Mouse (Mus musculus): ENCODE measurements at regions not wholly inside any gene's neighbourhood (a gene's known extent, or its start where the extent isn't known, plus 50 kb on each side); places are given as distances from the start of the nearest gene placed in this dataset.
A peak's percentile ranks its signal among the peaks of the same experiment; 100 is the strongest.

DNA sequence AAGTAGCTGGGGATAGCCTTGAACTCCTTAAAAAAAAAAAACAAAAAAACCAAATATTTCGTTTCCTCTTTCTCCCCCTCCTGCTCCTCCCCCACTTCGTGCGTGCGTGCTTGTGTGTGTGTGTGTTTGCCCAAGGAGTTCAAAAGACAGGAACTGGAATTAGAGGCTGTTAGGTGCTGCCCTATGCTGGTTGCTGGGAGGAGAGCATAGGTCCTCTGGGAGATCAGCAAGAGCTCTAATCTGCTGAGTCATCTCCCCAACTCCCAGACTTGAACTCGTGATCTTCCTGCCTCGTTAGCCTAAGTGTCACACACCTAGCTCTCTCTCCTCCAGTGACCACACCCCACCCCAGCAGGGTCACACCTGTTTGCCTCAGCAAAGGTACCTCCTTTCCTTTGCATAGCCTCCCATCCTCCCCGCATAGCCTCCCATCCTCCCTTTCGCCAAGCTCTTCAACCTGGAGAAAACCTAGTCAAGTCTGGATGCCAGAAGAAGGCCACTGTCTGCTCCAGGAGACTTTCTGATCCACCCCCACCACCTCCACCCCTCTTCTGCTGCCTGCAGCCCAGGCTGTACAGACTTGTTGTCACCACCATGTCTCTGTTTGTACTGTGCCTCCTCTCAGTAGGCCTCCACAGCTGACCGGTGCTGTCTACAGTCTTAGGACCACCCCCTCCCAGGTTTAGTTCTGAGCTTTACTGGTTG is 110.5 kb upstream of the Jun start:
- H3K4me1 ChIP-seq (replicated peaks; ENCODE audit: control insufficient read depth, insufficient read depth, low read length) = peaks cover 31% of the 10 kb centered on the region
- 43% methylated on average over 9 of the region's 9 CpGs for WGBS
- no peaks in the 10 kb centered on the region for H3K36me3 ChIP-seq (ENCODE audit: control insufficient read depth, insufficient read depth, low read length)
- H3K27me3 ChIP-seq (replicated peaks; ENCODE audit: control insufficient read depth, insufficient read depth, low read length) = no peaks in the 10 kb centered on the region
- no peak for ATAC-seq (replicated peaks; ENCODE audit: low FRiP score)
- no peak overlapping the region; the same call in 1 of the 2 replicates for H3K4me2 ChIP-seq
- no peaks in the 10 kb centered on the region for H3K9me3 ChIP-seq (ENCODE audit: control insufficient read depth, low read length)
- no peak overlapping the region for H3K4me3 ChIP-seq (ENCODE audit: low read depth, low read length)
- DNase-seq (ENCODE audit: low spot score) = no peak
- H3K27ac ChIP-seq (ENCODE audit: low read depth, low read length) = peak overlapping the region; percentile 48; the same call in 1 of the 2 replicates
- no peak overlapping the region for H3K9ac ChIP-seq (ENCODE audit: low read depth, low read length)

- DNase-seq (ENCODE audit: low spot score) = no peak
- Histone ChIP-seq H3K36me3 (ENCODE audit: control insufficient read depth, insufficient read depth, low read length) (no peaks in the 10 kb centered on the region), H3K27ac (ENCODE audit: low read depth, low read length) (no peak overlapping the region), H3K9me3 (ENCODE audit: control insufficient read depth, low read length) (no peaks in the 10 kb centered on the region), H3K27me3 (replicated peaks; ENCODE audit: control insufficient read depth, insufficient read depth, low read length) (no peaks in the 10 kb centered on the region), H3K4me3 (ENCODE audit: low read depth, low read length) (no peak overlapping the region), H3K9ac (ENCODE audit: low read depth, low read length) (no peak overlapping the region), H3K4me2 (no peak overlapping the region), H3K4me1 (replicated peaks; ENCODE audit: control insufficient read depth, insufficient read depth, low read length) (peaks cover 28% of the 10 kb centered on the region)
- no peak for ATAC-seq (replicated peaks; ENCODE audit: low FRiP score)
- 74% methylated on average over 4 of the region's 4 CpGs for WGBS
Observed at GRCm38 (mm10) chr4:95163403-95163802, 111.4 kb upstream of the Jun start.

DNA sequence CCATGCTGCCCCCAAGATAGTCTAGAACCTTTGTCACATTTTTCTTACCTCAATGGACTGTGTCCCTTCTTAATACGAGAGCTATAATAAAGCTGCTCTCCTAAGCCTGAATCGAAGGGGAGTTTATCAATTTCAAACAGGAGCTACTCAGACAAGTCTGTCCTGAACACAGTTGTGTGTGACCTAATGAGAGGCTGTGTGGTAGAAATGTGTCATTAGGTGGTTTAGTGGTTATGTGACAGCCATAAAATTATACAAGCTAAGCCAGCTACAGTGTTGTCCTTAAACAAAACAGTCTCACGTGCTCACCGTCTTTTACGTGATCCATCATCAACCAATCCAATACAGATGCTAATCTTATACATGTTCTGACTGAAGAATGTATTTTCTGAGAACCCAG is 114.5 kb upstream of the Jun start:
- H3K4me3 ChIP-seq (ENCODE audit: low read depth, low read length) = no peak overlapping the region
- 76% methylated on average over 5 of the region's 5 CpGs for WGBS
- no peak for DNase-seq (ENCODE audit: low spot score)
- no peak for ATAC-seq (replicated peaks; ENCODE audit: low FRiP score)
- H3K4me1 ChIP-seq (replicated peaks; ENCODE audit: control insufficient read depth, insufficient read depth, low read length) = peaks cover 14% of the 10 kb centered on the region
- no peaks in the 10 kb centered on the region for H3K9me3 ChIP-seq (ENCODE audit: control insufficient read depth, low read length)
- H3K27ac ChIP-seq (ENCODE audit: low read depth, low read length) = no peak overlapping the region
- no peak overlapping the region for H3K9ac ChIP-seq (ENCODE audit: low read depth, low read length)
- H3K4me2 ChIP-seq = no peak overlapping the region
- no peaks in the 10 kb centered on the region for H3K27me3 ChIP-seq (replicated peaks; ENCODE audit: control insufficient read depth, insufficient read depth, low read length)
- H3K36me3 ChIP-seq (ENCODE audit: control insufficient read depth, insufficient read depth, low read length) = no peaks in the 10 kb centered on the region

GRCm38 (mm10) chr4:95167216-95167615 is 115.2 kb upstream of the Jun start:
- ATAC-seq (replicated peaks; ENCODE audit: low FRiP score) = no peak
- H3K27me3 ChIP-seq (replicated peaks; ENCODE audit: control insufficient read depth, insufficient read depth, low read length) = no peaks in the 10 kb centered on the region
- H3K4me1 ChIP-seq (replicated peaks; ENCODE audit: control insufficient read depth, insufficient read depth, low read length) = peaks cover 8% of the 10 kb centered on the region
- no peaks in the 10 kb centered on the region for H3K36me3 ChIP-seq (ENCODE audit: control insufficient read depth, insufficient read depth, low read length)
- 68% methylated on average over 1 of the region's 1 CpGs for WGBS
- H3K9me3 ChIP-seq (ENCODE audit: control insufficient read depth, low read length) = no peaks in the 10 kb centered on the region
- H3K9ac ChIP-seq (ENCODE audit: low read depth, low read length) = no peak overlapping the region
- no peak overlapping the region for H3K4me2 ChIP-seq
- DNase-seq (ENCODE audit: low spot score) = no peak
- no peak overlapping the region for H3K27ac ChIP-seq (ENCODE audit: low read depth, low read length)
- H3K4me3 ChIP-seq (ENCODE audit: low read depth, low read length) = no peak overlapping the region

- Histone ChIP-seq H3K27me3 (replicated peaks; ENCODE audit: control insufficient read depth, insufficient read depth, low read length) (no peaks in the 10 kb centered on the region), H3K9ac (ENCODE audit: low read depth, low read length) (no peak overlapping the region), H3K4me2 (no peak overlapping the region), H3K4me3 (ENCODE audit: low read depth, low read length) (no peak overlapping the region), H3K9me3 (ENCODE audit: control insufficient read depth, low read length) (no peaks in the 10 kb centered on the region), H3K27ac (ENCODE audit: low read depth, low read length) (no peak overlapping the region), H3K4me1 (replicated peaks; ENCODE audit: control insufficient read depth, insufficient read depth, low read length) (no peaks in the 10 kb centered on the region), H3K36me3 (ENCODE audit: control insufficient read depth, insufficient read depth, low read length) (no peaks in the 10 kb centered on the region)
- DNase-seq (ENCODE audit: low spot score) (no peak), ATAC-seq (replicated peaks; ENCODE audit: low FRiP score) (no peak)
- WGBS = 78% methylated on average over 2 of the region's 2 CpGs
Observed at GRCm38 (mm10) chr4:95169702-95170101, 117.7 kb upstream of the Jun start.

- DNase-seq (ENCODE audit: low spot score) (no peak), ATAC-seq (replicated peaks; ENCODE audit: low FRiP score) (no peak)
- WGBS = 39% methylated on average over 2 of the region's 2 CpGs
- Histone ChIP-seq H3K27ac (ENCODE audit: low read depth, low read length) (no peak overlapping the region), H3K9me3 (ENCODE audit: control insufficient read depth, low read length) (no peaks in the 10 kb centered on the region), H3K4me2 (no peak overlapping the region), H3K4me1 (replicated peaks; ENCODE audit: control insufficient read depth, insufficient read depth, low read length) (peaks cover 10% of the 10 kb centered on the region), H3K27me3 (replicated peaks; ENCODE audit: control insufficient read depth, insufficient read depth, low read length) (no peaks in the 10 kb centered on the region), H3K9ac (ENCODE audit: low read depth, low read length) (no peak overlapping the region), H3K36me3 (ENCODE audit: control insufficient read depth, insufficient read depth, low read length) (no peaks in the 10 kb centered on the region), H3K4me3 (ENCODE audit: low read depth, low read length) (no peak overlapping the region)
Observed at GRCm38 (mm10) chr4:95177753-95178152, 125.7 kb upstream of the Jun start.

- H3K27ac ChIP-seq (ENCODE audit: low read depth, low read length) = no peak overlapping the region
- no peak for ATAC-seq (replicated peaks; ENCODE audit: low FRiP score)
- H3K36me3 ChIP-seq (ENCODE audit: control insufficient read depth, insufficient read depth, low read length) = no peaks in the 10 kb centered on the region
- H3K27me3 ChIP-seq (replicated peaks; ENCODE audit: control insufficient read depth, insufficient read depth, low read length) = no peaks in the 10 kb centered on the region
- H3K4me2 ChIP-seq = no peak overlapping the region
- H3K9me3 ChIP-seq (ENCODE audit: control insufficient read depth, low read length) = no peaks in the 10 kb centered on the region
- no peak overlapping the region for H3K4me3 ChIP-seq (ENCODE audit: low read depth, low read length)
- 57% methylated on average over 3 of the region's 3 CpGs for WGBS
- H3K9ac ChIP-seq (ENCODE audit: low read depth, low read length) = no peak overlapping the region
- DNase-seq (ENCODE audit: low spot score) = no peak
- H3K4me1 ChIP-seq (replicated peaks; ENCODE audit: control insufficient read depth, insufficient read depth, low read length) = peaks cover 10% of the 10 kb centered on the region
Observed at GRCm38 (mm10) chr4:95178467-95178866, 126.4 kb upstream of the Jun start.

DNA sequence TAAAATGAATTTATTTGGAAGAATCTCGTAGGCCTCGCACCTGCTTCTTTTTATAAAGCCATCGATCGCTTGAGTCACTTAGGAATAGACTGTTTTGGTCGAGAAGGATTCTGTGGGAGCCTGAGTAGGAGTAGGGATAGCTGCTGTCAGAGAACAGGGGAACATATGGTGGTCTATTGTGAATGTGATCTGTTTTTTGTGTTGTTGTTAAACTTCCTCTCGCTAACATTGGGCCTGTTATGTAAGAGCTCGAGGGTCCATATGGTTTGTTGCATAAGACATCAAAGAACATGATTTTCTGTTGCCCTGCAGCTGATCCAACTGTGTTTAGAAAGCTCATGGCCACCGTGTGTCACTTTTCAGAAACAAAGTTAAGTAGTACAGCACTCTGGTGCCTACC is 126.9 kb upstream of the Jun start:
- H3K4me3 ChIP-seq (ENCODE audit: low read depth, low read length) = no peak overlapping the region

DNA sequence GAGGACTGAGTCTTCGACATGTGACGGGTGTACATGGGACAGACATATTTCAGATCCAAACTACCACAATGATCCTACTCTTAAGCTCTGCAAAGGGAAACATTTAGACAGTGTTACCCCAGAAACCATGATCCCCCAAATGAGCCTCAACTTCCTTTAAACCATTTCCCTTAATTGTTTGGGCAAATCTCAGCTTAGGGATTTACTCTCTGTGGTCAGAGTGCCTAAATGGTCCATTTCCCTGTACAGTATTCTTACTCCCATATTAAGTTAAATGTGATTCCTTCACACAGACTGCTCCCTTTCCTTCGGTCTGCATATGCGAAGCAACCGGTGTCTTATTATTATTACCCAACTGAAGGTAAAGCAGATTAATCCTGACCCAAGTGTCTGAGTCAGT is 128.4 kb upstream of the Jun start:
- no peak overlapping the region for H3K4me3 ChIP-seq (ENCODE audit: low read depth, low read length)
- ATAC-seq (replicated peaks; ENCODE audit: low FRiP score) (no peak), DNase-seq (ENCODE audit: low spot score) (no peak)
- peaks cover 10% of the 10 kb centered on the region for H3K4me1 ChIP-seq (replicated peaks; ENCODE audit: control insufficient read depth, insufficient read depth, low read length)
- no peak overlapping the region for H3K27ac ChIP-seq (ENCODE audit: low read depth, low read length)
- 87% methylated on average over 5 of the region's 5 CpGs for WGBS
- no peaks in the 10 kb centered on the region for H3K27me3 ChIP-seq (replicated peaks; ENCODE audit: control insufficient read depth, insufficient read depth, low read length)
- H3K4me2 ChIP-seq = no peak overlapping the region
- no peak overlapping the region for H3K9ac ChIP-seq (ENCODE audit: low read depth, low read length)
- no peaks in the 10 kb centered on the region for H3K9me3 ChIP-seq (ENCODE audit: control insufficient read depth, low read length)
- H3K36me3 ChIP-seq (ENCODE audit: control insufficient read depth, insufficient read depth, low read length) = no peaks in the 10 kb centered on the region

More for the DNA sequence above, 126.9 kb upstream of the Jun start:
- Histone ChIP-seq H3K9ac (ENCODE audit: low read depth, low read length) (no peak overlapping the region), H3K4me2 (no peak overlapping the region), H3K4me1 (replicated peaks; ENCODE audit: control insufficient read depth, insufficient read depth, low read length) (peaks cover 10% of the 10 kb centered on the region), H3K27me3 (replicated peaks; ENCODE audit: control insufficient read depth, insufficient read depth, low read length) (no peaks in the 10 kb centered on the region), H3K9me3 (ENCODE audit: control insufficient read depth, low read length) (no peaks in the 10 kb centered on the region), H3K27ac (ENCODE audit: low read depth, low read length) (no peak overlapping the region), H3K36me3 (ENCODE audit: control insufficient read depth, insufficient read depth, low read length) (no peaks in the 10 kb centered on the region)
- ATAC-seq (replicated peaks; ENCODE audit: low FRiP score) = no peak
- no peak for DNase-seq (ENCODE audit: low spot score)
- whole genome bisulfite sequencing = 80% methylated on average over 8 of the region's 8 CpGs

Measured in liver, embryonic 11.5 days (tissue).